Mouse (Mus musculus) lung, postnatal 36 days (tissue): ENCODE measurements at regions not wholly inside any gene's neighbourhood (a gene's known extent, or its start where the extent isn't known, plus 50 kb on each side); places are given as distances from the start of the nearest gene placed in this dataset.

Source experiments
- DNase-seq: peaks from one replicate; pipeline ENCODE4 v3.0.0; 2022; ENCODE audit warnings: mixed read lengths

DNA sequence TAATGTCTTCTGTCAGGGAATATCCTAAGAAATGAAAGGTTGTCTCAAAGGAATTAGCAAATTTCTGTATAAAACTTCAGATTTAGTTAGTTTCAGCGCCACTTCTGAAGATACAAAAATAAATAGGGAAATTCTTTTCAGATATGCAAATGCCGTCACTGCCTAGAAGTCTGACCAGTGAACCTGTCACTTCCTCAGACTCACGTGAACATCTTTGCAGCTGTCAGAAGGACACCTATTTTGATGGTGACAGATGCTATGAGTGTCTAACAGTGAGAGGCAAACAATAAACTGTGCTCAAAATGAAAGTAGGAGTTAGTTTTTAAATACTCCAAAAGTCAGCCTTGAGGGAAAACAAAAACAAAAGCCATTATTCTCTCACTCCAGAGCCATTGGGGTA is 57.5 kb upstream of the Igf1r start:
- DNase-seq, result no peak

GRCm38 (mm10) chr7:67892917-67893316 is 59.7 kb upstream of the Igf1r start:
- no peak for DNase-seq

DNA sequence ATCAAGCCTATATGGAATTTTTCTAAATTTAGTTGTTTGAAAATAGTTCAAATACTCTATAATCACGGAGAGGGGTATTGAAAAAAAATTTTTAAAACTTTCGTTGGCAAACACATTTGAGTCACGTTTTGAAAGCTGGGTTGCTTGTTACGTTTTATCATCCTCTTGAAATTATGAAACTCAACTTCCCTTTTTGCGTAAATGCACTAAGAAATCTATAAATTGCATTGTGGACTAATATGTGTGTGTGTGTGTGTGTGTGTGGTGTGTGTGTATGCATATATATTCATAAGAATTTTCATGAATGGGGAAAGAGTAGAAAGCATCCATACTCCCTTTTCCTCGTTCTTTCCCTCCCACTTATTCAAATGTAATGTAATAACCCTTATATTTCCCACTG is 69.6 kb upstream of the Igf1r start:
- DNase-seq, result no peak

GRCm38 (mm10) chr7:67882606-67883005 is 70.0 kb upstream of the Igf1r start:
- no peak for DNase-seq

DNA sequence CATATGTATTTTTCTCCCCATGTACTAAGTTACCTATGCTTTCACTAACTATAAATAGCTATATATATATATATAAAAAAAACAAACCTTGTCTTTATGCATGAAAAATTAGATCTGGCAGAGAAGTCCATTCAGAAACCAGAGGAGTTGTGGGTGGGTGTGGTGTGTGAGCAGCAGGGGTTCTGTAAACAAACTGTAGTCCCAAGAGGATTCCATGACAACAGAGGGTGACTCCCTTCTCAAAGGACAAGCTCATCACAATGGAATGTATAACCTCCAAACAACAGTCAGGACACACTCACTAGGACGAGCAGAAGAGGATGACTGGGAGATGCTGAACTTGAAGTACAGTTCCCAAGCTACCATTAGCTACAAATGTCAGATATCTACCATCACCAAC is 74.4 kb upstream of the Igf1r start:
- peak; percentile 2 for DNase-seq

GRCm38 (mm10) chr7:67877587-67877986 is 75.0 kb upstream of the Igf1r start:
- DNase-seq, result no peak

GRCm38 (mm10) chr7:67854080-67855022 is 94.8 kb upstream of the Synm start:
- no peak for DNase-seq

DNA sequence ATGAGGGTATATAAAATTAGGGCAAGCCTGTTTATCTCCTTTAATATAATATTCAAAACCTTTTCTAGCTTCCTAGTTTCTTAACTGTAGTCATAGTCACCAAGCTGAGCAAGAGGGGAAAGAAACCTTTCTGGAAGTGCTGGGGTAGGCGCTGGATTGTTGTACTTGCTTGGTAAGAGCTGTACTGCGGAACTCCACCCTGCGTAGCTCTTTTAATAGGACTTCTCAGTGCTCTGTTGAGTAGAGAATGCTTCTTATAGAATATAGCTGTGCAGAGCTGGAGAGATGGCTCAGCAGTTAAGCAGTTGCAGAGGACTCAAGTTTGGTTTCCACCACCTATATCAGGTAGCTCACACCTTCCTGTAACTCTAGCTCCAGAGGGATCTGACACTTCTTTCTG is 93.3 kb upstream of the Synm start:
- no peak for DNase-seq

DNA sequence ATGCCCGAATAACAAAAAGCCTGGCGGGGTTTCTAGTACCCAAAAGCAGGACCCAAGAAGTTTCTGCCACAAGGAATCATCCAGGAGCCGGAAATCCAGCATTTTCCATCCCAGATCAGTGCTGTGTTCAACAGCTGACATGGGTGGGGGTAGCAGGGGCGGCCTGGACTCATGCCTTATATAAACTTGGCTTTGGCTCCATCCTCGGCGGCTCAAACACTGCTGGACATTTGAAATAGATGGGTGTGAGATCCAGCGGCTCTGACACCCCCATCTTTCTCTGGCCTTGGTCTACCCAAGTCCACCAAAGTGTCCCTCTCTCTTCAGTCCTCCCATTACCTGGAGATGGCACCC is 89.9 kb upstream of the Synm start:
- DNase-seq, result peak; percentile 2

DNA sequence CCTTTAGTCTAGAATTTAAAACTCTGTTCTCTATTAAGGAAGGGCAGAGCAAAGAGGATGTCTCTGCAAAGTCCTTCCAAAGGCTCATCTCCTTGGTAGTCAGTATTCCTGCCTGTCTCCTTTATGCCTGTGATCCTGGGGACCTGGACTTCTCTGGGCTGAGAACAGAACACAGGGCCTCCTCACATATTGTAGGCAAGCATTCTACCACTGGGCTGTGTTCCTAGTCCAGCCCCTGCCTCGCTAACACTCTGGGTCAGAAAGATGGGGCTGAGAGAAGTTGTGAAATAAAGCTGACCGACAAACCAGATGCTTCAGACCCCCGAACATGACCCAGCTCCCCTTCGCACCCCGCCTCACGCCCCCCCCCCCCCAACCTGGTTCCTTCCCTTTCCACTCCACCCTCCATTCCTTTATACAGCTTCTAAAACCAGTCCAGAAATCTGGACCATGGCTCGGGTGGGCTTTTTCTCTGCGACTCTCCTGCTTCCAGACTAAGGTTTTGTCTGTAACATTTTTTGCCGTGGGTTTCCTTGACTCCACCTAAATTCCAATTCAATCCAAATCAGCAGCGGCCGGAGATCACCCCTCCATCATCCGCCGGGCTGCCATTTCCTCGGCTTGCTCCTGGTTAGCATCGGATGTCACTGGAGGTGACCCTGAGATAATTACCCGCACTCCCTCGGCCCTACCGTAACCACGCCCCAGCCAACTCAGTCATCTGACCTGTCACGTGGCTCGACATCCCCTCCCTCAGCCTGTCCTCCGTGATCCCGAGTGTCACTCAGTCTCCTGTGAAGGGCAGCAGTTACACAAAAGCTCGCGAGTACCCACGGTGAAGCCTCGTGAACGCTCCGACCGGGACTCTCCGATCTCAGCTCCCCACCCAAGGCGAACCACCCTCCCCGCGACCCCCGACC is 89.3 kb upstream of the Synm start:
- DNase-seq, result peak; percentile 59

DNA sequence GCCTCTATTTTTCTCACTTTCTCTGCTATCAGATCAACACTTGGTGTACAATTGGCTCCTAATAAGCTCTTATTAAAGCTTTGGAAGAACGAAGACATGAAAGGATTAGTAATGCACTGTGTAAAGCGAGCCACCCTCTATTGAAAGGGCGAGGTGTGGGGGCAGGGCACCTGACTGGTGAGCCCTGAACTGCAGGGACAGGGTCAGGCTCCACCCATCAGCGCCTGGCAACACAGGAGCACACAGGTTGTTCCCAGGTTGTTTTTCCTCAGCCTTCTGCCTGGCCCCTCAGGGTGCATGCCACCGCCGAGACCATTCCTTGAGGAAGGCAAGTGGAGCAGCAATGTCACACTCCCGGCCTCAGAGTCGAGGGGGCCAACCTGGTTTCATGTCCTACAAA is 87.3 kb upstream of the Synm start:
- DNase-seq, result peak; percentile 22

GRCm38 (mm10) chr7:67836984-67837383 is 77.4 kb upstream of the Synm start:
- no peak for DNase-seq

DNA sequence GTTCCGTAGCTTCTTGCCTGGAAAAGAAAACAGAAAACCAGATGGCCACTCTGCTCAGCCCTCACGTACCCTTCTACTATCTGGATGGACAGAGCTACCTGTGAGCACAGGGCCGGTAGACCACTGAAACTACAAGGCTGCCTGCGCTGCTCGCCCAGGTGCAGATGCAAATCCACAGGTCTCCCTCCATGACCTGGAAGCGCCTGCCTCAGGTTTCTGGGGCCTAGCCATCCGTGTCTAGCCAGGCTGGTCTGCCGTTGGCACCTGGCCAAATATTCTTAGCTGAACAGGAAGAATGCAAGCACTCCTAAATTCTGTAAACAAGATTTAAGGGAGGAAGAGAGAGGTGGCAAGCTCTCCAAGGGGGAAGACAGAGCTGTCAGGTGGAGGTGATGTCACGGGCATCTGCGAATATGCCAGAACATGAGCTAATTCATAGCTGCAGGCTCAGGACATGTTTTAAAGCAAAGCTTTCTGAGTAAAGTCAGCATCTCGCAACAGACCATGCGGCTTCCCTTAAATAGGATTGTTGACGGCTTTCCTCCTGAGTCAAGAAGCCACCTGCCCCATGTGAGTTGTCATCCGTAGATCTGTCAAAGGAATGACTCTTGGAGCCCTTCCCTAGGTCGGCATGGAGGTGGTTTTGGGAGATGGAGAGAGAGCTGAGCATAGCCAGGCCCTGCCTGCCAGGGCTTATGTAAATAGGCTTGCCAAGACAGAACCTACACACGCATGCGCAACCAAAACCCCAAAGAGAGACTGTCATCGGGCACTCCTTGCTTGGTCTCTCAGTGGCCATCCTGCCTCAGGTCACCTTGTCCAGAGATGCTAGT is 76.8 kb upstream of the Synm start:
- DNase-seq, result peak; percentile 8

GRCm38 (mm10) chr7:67831738-67832137 is 72.2 kb upstream of the Synm start:
- no peak for DNase-seq

DNA sequence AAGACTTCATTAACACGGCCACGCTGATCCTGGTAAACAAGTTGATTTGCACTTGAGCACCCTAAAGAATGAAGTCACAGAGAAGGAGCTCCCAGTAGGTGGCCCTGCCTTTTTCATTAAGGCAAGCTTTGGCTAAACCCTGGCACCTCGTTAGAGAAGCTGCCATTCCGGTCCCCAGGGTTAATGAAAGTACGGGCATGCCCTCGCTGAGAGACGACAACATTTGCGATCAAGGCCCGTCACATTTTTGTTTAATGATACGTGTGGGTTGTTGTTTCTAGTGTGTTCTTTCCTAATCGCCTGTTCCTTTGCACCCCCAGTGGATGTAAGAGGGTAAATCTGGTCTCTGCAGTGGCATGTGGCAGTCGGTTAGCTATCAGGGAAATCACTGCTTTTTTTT is 67.8 kb upstream of the Synm start:
- no peak for DNase-seq

GRCm38 (mm10) chr7:67826936-67827335 is 67.4 kb upstream of the Synm start:
- DNase-seq, result no peak

DNA sequence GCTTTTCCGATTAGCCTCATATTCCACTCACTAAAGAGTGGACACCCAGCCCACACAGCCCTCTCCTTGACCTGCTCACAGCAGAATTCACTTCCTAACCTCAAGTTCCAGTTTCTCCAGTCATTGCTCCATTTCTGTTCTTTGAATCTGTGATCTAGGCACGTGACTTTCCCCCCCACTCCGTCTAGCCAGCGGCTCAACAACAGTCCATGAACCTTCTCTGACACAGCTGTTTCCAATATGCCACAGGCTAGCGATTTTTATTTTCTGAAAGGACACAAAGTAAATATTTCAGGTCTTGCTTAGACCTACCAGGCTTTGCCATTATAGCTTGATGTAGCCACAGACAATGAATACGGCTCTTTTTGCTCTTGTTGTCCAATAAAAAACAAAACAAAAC is 66.8 kb upstream of the Synm start:
- DNase-seq, result no peak

GRCm38 (mm10) chr7:67825636-67826280 is 66.2 kb upstream of the Synm start:
- DNase-seq, result no peak

DNA sequence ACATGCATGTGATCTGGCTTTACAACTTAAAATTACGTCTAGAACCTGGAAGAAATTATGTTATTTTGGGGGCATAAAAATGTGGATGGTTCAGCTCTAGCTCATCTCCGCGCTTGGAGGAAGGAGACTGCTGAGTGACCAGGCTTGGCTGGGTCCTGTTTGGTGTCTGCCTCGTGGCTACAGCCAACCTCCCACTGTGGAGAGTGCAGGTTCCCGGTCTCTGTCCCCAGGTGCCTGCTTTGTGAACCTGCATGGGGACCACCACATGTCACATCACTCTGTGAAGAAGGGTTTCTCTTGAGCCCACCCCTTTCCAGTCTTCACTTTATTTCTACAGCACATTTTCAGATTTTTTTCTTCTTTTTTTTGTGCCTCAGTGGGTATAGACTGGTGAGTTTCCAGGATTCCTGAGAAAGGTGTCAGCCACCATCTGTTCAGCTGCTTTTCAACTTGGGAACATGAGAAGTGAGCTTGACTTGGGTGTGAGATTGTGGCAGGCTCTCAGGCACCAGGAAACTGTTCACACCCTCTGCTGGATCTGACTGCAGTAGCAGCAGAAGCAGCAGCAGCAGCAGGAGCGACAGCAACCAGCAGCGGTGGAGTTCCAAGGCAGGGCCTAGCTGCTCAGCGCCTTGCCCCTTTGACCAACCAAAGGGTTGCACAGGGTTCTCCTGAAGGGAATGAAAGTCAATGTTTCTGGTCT is 64.6 kb upstream of the Synm start:
- no peak for DNase-seq

GRCm38 (mm10) chr7:67819551-67819950 is 60.0 kb upstream of the Synm start:
- no peak for DNase-seq

GRCm38 (mm10) chr7:67817556-67817955 is 58.0 kb upstream of the Synm start:
- no peak for DNase-seq

- no peak for DNase-seq
Observed at GRCm38 (mm10) chr7:67814861-67815260, 55.3 kb upstream of the Synm start.
